Mouse (Mus musculus) spleen, adult 2 months (tissue): ENCODE results near the gene Kif1b. TPM values are rescaled to one million over a fixed set of nuclear protein-coding genes. Genes with fewer than 3 reads are reported as not detected.

Source experiments
- DNase-seq, 2 experiments: peaks; one replicate each; pipeline versions ENCODE4 v3.0.0 to v3.0.0-alpha.2; 2012 to 2021; ENCODE audit warnings: low spot score in 2 of 2, low read depth in 1 of 2
- H3K27ac ChIP-seq: fragments of 200-500 bp; 2 replicates; pipeline ENCODE4 v1.5.1; 2012; ENCODE audit warnings: low read length, inconsistent platforms; ENCODE audit not compliant: insufficient read depth
- H3K27me3 ChIP-seq: fragments of 200-500 bp; 2 replicates; pipeline ENCODE4 v1.6.1; 2012; ENCODE audit warnings: mild to moderate bottlenecking, moderate library complexity, low read length, inconsistent platforms; ENCODE audit not compliant: control insufficient read depth, insufficient read depth
- H3K36me3 ChIP-seq: fragments of 200-500 bp; 2 replicates; pipeline ENCODE4 v1.6.1; 2012; ENCODE audit warnings: mild to moderate bottlenecking, low read length, inconsistent platforms; ENCODE audit not compliant: control insufficient read depth, insufficient read depth
- H3K4me1 ChIP-seq: fragments of 200-500 bp; 2 replicates; pipeline ENCODE4 v1.6.1; 2011; ENCODE audit warnings: inconsistent platforms; ENCODE audit not compliant: control insufficient read depth, insufficient read depth, insufficient read length
- H3K4me3 ChIP-seq: fragments of 200-500 bp; 2 replicates; pipeline ENCODE4 v1.5.1; 2011; ENCODE audit warnings: mild to moderate bottlenecking, inconsistent platforms; ENCODE audit not compliant: insufficient read depth, insufficient read length; ENCODE audit errors: extremely low read depth
- CTCF ChIP-seq: fragments of 200-500 bp; IDR thresholded peaks from 2 replicates; pipeline ENCODE4 v1.5.1; 2011; ENCODE audit warnings: mild to moderate bottlenecking, inconsistent platforms; ENCODE audit not compliant: insufficient read depth, insufficient read length, insufficient replicate concordance; ENCODE audit errors: extremely low read depth
- POLR2A ChIP-seq: fragments of 200-500 bp; IDR thresholded peaks from 2 replicates; pipeline ENCODE4 v1.6.1; 2011; ENCODE audit warnings: low read depth, low read length, inconsistent platforms
- WGBS: fragments of 180-500 bp; shearing (Covaris S2); methylation state at CpG from one replicate; pipeline ENCODE4 v1.1.7; 2018; 5-methylcytosine and 5-hydroxymethylcytosine counted together
- polyA plus RNA-seq: library from polyadenylated mRNA; depleted of rRNA; stranded (reverse); fragments of >200 nt; gene quantifications from 2 replicates; pipeline ENCODE4 v1.2.3, GENCODE M21; 2012

Kif1b gene
- polyA plus RNA-seq, 1 experiment, result 12.6 TPM

DNA sequence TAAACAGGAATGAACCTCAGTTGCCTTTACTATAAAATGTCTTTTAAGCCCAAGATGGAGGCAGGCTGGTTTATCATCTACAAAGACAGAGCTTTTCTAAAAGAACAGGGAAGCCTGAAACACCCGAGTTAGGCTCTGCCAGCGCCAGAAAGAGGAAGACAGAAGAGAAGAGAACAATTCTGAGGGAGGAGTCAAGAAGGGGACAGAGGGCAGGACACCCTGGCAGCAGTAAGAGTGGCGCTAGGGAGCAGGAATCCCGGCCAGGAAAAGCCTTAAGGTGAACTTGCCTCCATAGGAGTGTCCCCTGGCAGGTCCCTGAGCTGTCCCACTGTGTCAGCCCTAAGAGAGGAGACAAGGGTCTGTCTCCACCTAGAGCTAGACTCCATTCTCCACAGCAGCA, 163.9 kb downstream of the Kif1b start:
- Histone ChIP-seq H3K4me3 (no peak overlapping the region), H3K27me3 (no peaks in the 10 kb centered on the region), H3K36me3 (no peaks in the 10 kb centered on the region), H3K4me1 (peaks cover 7% of the 10 kb centered on the region; the same call in 1 of the 2 replicates), H3K27ac (no peak overlapping the region)
- 27% methylated on average over 4 of the region's 4 CpGs for WGBS
- no peak for TF ChIP-seq CTCF
- DNase-seq, result no peak

DNA sequence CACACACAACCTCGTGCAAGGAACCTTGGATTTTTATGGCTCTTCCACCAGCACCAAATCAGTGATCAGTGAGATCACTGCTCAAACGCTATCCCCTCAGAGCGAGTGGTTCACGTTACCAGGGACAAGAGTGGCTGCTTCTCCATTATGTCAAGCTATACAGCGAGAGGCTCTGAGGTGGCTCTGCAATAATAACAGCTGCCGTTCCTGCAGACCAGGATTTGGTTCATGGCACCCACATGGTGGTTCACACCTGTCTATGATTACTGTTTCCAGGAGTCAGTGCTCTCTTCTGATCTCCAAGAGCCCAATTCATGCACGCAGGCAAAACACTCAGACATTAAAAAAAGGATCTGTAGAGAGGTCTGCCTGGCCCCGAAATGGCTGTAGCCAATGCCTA, 169.0 kb downstream of the Kif1b start:
- TF ChIP-seq CTCF (no peak), POLR2A (no peak)
- no peak overlapping the region for H3K27ac ChIP-seq
- no peaks in the 10 kb centered on the region for H3K27me3 ChIP-seq
- no peaks in the 10 kb centered on the region for H3K36me3 ChIP-seq
- no peaks in the 10 kb centered on the region for H3K4me1 ChIP-seq
- DNase-seq, result no peak
- H3K4me3 ChIP-seq, result no peak overlapping the region
- 87% methylated on average over 8 of the region's 8 CpGs for WGBS

DNA sequence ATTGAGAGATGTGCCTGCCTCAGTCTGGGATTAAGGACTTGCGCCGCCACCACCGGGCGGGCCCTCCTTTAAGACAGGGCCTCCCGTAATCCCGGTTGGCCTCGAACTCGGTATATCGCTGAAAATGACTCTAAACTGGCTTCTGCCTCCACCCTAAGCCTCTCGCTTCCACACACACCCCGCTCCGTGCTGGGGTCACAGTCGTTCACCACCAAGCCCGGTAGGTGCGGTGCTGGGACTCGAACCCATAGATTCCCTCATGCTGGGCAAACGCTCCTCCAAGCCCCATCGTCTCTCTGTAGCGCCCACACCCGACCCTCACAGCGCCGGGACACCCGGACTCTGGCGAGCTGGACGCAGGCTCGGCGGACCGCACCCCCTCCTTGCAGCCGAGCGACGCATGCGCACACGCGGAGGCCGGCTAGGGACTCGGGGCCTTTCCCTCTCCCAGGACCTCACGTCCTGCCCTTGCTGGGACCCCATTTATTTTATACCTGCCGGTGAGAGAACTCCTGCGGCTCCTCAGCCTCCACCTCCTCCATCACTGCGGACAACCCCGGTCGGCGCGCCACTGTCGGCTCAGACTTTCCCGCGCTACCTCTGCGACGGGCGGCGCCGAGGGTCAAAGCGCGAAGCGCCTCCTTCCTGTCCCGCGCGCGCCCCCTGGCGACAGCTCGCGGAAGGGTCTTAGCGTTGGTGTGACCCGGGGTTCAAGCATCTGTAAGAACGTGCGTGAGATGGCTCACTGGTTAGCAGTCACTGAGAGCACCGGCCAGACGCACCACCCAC, 170.3 kb downstream of the Kif1b start, which contains the start of gene Cenps:
TSS of gene Cenps (minus strand) at position 648 of the 789 bp plus-strand sequence.
- no peak for TF ChIP-seq POLR2A
- peak; percentile 97 for TF ChIP-seq CTCF
- Histone ChIP-seq H3K36me3 (no peaks in the 10 kb centered on the region), H3K4me1 (peaks cover 5% of the 10 kb centered on the region; the same call in 1 of the 2 replicates), H3K27me3 (no peaks in the 10 kb centered on the region), H3K4me3 (peak within 1 kb of the TSS; percentile 74), H3K27ac (peak within 1 kb of the TSS; percentile 43; the same call in 1 of the 2 replicates)
- 1% methylated on average over 68 of the region's 68 CpGs for WGBS
- DNase-seq, result peak; percentile 65 to 86

DNA sequence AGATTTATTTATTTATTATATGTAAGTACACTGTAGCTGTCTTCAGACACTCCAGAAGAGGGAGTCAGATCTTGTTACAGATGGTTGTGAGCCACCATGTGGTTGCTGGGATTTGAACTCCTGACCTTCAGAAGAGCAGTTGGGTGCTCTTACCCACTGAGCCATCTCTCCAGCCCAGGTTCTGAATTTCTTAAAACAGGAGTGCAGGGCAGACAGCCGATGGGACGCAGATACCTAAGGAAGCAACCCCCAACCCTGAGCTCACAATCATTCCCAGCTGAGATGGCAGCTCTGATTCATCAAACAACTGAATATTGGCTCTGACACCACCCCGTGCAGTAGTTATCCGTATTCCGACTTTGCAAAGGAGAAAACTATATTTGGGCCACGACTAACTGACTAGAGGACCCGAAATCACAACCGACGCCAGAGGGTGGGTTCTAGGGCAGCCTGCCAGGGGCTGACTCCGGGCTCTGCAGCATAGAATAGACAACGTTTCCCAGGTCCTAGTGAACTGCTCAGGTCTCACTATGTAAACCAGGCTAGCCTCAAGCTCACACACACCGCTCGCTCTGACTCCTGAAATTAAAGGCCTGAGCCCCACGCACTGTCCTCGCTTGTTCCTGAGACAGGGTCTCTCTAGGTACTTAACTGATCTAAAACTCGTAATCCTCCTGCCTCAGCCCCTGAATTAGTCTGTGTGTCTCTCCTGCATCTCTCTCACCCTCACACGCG, 171.2 kb downstream of the Kif1b start:
- no peak for DNase-seq
- Histone ChIP-seq H3K4me1 (peaks cover 8% of the 10 kb centered on the region; the same call in 1 of the 2 replicates), H3K36me3 (no peaks in the 10 kb centered on the region), H3K4me3 (peak overlapping the region; percentile 2; the same call in 1 of the 2 replicates), H3K27ac (no peak overlapping the region), H3K27me3 (no peaks in the 10 kb centered on the region)
- no peak for TF ChIP-seq CTCF
- 78% methylated on average over 18 of the region's 18 CpGs for WGBS

DNA sequence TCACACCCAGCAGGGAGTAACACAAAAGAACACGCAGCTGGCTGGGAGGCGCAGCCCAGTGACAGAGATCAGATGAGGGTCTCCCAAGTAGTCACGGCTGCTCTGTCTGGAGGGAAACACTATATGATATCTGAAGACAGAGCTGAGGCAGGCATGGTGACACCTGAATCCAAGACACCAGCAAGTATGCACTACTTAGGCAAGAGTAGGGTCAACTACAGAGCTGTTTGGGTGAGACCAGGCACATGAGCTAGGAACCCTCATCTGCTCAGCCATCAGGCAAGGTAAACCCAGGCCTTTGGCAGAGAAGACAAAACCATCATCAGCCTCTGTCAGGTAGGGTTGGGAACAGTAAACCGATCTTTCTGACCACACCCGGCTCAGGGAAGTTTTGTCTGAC, 174.1 kb downstream of the Kif1b start:
- H3K27me3 ChIP-seq, result no peaks in the 10 kb centered on the region
- no peaks in the 10 kb centered on the region for H3K36me3 ChIP-seq
- no peak for DNase-seq
- 75% methylated on average over 5 of the region's 5 CpGs for WGBS
- no peak overlapping the region for H3K4me3 ChIP-seq
- TF ChIP-seq POLR2A (no peak), CTCF (no peak)
- H3K4me1 ChIP-seq, result peaks cover 8% of the 10 kb centered on the region; the same call in 1 of the 2 replicates
- no peak overlapping the region for H3K27ac ChIP-seq

DNA sequence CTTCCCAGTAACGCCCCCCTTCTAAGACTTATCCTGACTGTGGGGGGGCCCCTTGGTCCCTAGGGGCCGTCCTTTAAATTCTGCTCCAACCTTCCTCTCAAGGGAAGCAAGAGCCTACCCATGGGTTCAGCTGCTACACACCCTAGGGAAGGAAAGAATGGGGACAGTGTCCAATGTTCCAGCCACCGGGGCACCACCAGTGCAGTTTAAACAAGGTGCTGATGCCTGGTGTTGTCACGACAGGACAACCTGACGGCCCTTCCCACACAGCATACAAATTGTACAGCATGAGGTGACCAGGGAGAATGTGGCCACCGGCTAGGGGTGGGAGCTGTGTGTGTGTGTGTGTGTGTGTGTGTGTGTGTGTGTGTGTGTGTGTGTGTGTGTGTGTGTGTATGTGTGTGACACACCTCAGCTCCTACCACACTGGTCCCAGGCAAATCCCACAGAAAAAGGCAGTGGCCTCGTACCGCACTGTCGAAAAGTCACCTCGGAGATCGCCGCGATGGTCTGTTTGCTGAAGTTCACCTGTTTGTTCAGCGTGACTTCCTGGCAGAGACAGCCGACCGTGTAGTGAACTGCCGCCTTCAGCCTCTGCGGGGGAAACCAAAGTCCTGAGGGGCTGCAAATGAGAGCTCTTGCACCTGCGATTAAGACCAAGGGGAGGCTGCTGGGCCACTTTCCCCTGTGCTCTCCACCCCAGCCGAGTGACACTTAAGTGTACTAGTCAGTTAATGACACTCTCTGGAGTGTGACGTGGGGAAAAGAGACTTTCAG, 175.5 kb downstream of the Kif1b start:
- DNase-seq, result peak; percentile 31 to 69
- TF ChIP-seq POLR2A (no peak), CTCF (no peak)
- Histone ChIP-seq H3K27ac (peak overlapping the region; percentile 38), H3K36me3 (no peaks in the 10 kb centered on the region), H3K4me1 (peaks cover 8% of the 10 kb centered on the region; the same call in 1 of the 2 replicates), H3K27me3 (no peaks in the 10 kb centered on the region), H3K4me3 (no peak overlapping the region; the same call in 1 of the 2 replicates)
- WGBS, result 45% methylated on average over 21 of the region's 21 CpGs
